Mouse (Mus musculus): ENCODE measurements at regions not wholly inside any gene's neighbourhood (a gene's known extent, or its start where the extent isn't known, plus 50 kb on each side); places are given as distances from the start of the nearest gene placed in this dataset.

- no peak for DNase-seq
These were observed 99.8 kb downstream of the Lrrn1 start for GRCm38 (mm10) chr6:107629376-107629775.

GRCm38 (mm10) chr6:107645751-107646150 is 116.2 kb downstream of the Lrrn1 start:
- no peak for DNase-seq

GRCm38 (mm10) chr6:107653840-107654523 is 124.4 kb downstream of the Lrrn1 start:
- DNase-seq, result no peak

- no peak for DNase-seq
These were observed 128.2 kb downstream of the Lrrn1 start for GRCm38 (mm10) chr6:107657805-107658204.

GRCm38 (mm10) chr6:107661009-107661764 is 131.6 kb downstream of the Lrrn1 start:
- no peak for DNase-seq

GRCm38 (mm10) chr6:107699298-107699697 is 169.7 kb downstream of the Lrrn1 start:
- no peak for DNase-seq

GRCm38 (mm10) chr6:107708185-107708584 is 178.6 kb downstream of the Lrrn1 start:
- DNase-seq, result no peak

GRCm38 (mm10) chr6:107708608-107709007 is 179.0 kb downstream of the Lrrn1 start:
- no peak for DNase-seq

- DNase-seq, result no peak
These were observed 180.8 kb downstream of the Lrrn1 start for GRCm38 (mm10) chr6:107710360-107710759.

- no peak for DNase-seq
These were observed 181.9 kb downstream of the Lrrn1 start for GRCm38 (mm10) chr6:107711181-107712087.

GRCm38 (mm10) chr6:107713051-107713450 is 183.5 kb downstream of the Lrrn1 start:
- DNase-seq, result no peak

- DNase-seq, result no peak
These were observed 187.6 kb downstream of the Lrrn1 start for GRCm38 (mm10) chr6:107717194-107717593.

- DNase-seq, result no peak
These were observed 200.7 kb downstream of the Lrrn1 start for GRCm38 (mm10) chr6:107730294-107730693.

- no peak for DNase-seq
These were observed 205.2 kb downstream of the Lrrn1 start for GRCm38 (mm10) chr6:107734773-107735172.

- peak in 1 of 2 experiments; percentile 6 for DNase-seq
These were observed 219.7 kb downstream of the Lrrn1 start for GRCm38 (mm10) chr6:107749111-107749736.

- DNase-seq, result peak; percentile 3 to 9
These were observed 220.2 kb downstream of the Lrrn1 start for GRCm38 (mm10) chr6:107749794-107750193.

- DNase-seq, result no peak
These were observed 222.6 kb downstream of the Lrrn1 start for GRCm38 (mm10) chr6:107752156-107752555.

GRCm38 (mm10) chr6:107755158-107755557 is 225.6 kb downstream of the Lrrn1 start:
- DNase-seq, result peak in 1 of 2 experiments; percentile 23

GRCm38 (mm10) chr6:107770834-107771470 is 241.4 kb downstream of the Lrrn1 start:
- DNase-seq, result no peak

- no peak for DNase-seq
These were observed 255.4 kb downstream of the Lrrn1 start for GRCm38 (mm10) chr6:107784998-107785397.

GRCm38 (mm10) chr6:107788224-107788893 is 258.8 kb downstream of the Lrrn1 start:
- DNase-seq, result no peak
